Mouse (Mus musculus) MEL (cell line): Measurements from ENCODE around the gene Ezr.
A peak's percentile ranks its signal among the peaks of the same experiment; 100 is the strongest.

Experiments used
- BHLHE40 ChIP-seq: IDR thresholded peaks from 2 replicates; pipeline ENCODE4 v1.6.1; 2012; ENCODE audit warnings: low read depth, mild to moderate bottlenecking, inconsistent platforms, low read length, improper control_type of control experiment, borderline replicate concordance
- CHD2 ChIP-seq: IDR thresholded peaks from 2 replicates; pipeline ENCODE4 v1.6.1; 2011; ENCODE audit warnings: low read length, improper control_type of control experiment
- CTCF ChIP-seq, 3 experiments: IDR thresholded peaks in 2 of 3; conservative IDR thresholded peaks in 1 of 3; 2 replicates each; pipeline ENCODE4 v1.5.1; 2011 to 2012; ENCODE audit warnings: low read length in 3 of 3, low read depth in 2 of 3, mild to moderate bottlenecking in 2 of 3, improper control_type of control experiment in 1 of 3, inconsistent platforms in 1 of 3, mixed read lengths in 1 of 3, moderate library complexity in 1 of 3; ENCODE audit not compliant: control insufficient read depth in 1 of 3, insufficient read depth in 1 of 3, poor library complexity in 1 of 3, severe bottlenecking in 1 of 3
- EP300 ChIP-seq, 2 experiments: IDR thresholded peaks; 2 replicates each; pipeline ENCODE4 v1.6.1; 2011; ENCODE audit warnings: improper control_type of control experiment in 2 of 2, low read length in 2 of 2, low read depth in 1 of 2, mild to moderate bottlenecking in 1 of 2
- POLR2A ChIP-seq, 2 experiments: IDR thresholded peaks; 2 replicates each; pipeline ENCODE4 v1.6.1; 2011 to 2012; ENCODE audit warnings: low read length in 2 of 2, mild to moderate bottlenecking in 2 of 2, control low read depth in 1 of 2, improper control_type of control experiment in 1 of 2, low read depth in 1 of 2, moderate library complexity in 1 of 2; ENCODE audit not compliant: control insufficient read depth in 1 of 2, insufficient read depth in 1 of 2, poor library complexity in 1 of 2
- POLR2AphosphoS5 ChIP-seq: IDR thresholded peaks from 2 replicates; pipeline ENCODE4 v1.6.1; 2012; ENCODE audit warnings: low read depth, borderline replicate concordance, mild to moderate bottlenecking, inconsistent platforms, low read length, moderate library complexity, mixed read lengths
- RAD21 ChIP-seq: IDR thresholded peaks from 2 replicates; pipeline ENCODE4 v1.6.1; 2011; ENCODE audit warnings: mild to moderate bottlenecking, low read depth, low read length, improper control_type of control experiment
- TAL1 ChIP-seq: IDR thresholded peaks from 2 replicates; pipeline ENCODE4 v1.6.1; 2012; ENCODE audit warnings: mild to moderate bottlenecking, inconsistent platforms, low read length, moderate library complexity, mixed read lengths
- USF1 ChIP-seq: IDR thresholded peaks from 2 replicates; pipeline ENCODE4 v1.6.1; 2014; ENCODE audit warnings: low read depth, mild to moderate bottlenecking, inconsistent platforms, low read length, improper control_type of control experiment, moderate library complexity
- ZNF384 ChIP-seq: IDR thresholded peaks from 2 replicates; pipeline ENCODE4 v1.6.1; 2012; ENCODE audit warnings: low read depth, mild to moderate bottlenecking, inconsistent platforms, low read length, improper control_type of control experiment

- TF ChIP-seq TAL1 = peak; percentile 23; the same call in 1 of the 2 replicates
- TF ChIP-seq POLR2AphosphoS5 = no peak
- no peak for TF ChIP-seq CHD2
- TF ChIP-seq BHLHE40 = no peak
- no peak for TF ChIP-seq POLR2A (IDR thresholded peaks at IDR 0.05; ENCODE audit: control insufficient read depth in 1 of 2, insufficient read depth in 1 of 2, low read depth in 1 of 2, low read length in 2 of 2, poor library complexity in 1 of 2)
- TF ChIP-seq CTCF (IDR thresholded peaks at IDR 0.05 in 2 of 3, conservative IDR thresholded peaks at IDR 0.05 in 1 of 3; ENCODE audit: control insufficient read depth in 1 of 3, insufficient read depth in 1 of 3, low read depth in 2 of 3, low read length in 3 of 3, poor library complexity in 1 of 3, severe bottlenecking in 1 of 3) = no peak
- TF ChIP-seq EP300 (IDR thresholded peaks at IDR 0.05; ENCODE audit: low read depth in 1 of 2, low read length in 2 of 2) = no peak
- TF ChIP-seq ZNF384 = no peak
- no peak for TF ChIP-seq USF1
- TF ChIP-seq RAD21 = no peak
Observed at GRCm38 (mm10) chr17:6828531-6829150, 46.1 kb upstream of the Ezr start.
